Mouse (Mus musculus): ENCODE measurements around the gene H6pd.

H6pd gene

DNA sequence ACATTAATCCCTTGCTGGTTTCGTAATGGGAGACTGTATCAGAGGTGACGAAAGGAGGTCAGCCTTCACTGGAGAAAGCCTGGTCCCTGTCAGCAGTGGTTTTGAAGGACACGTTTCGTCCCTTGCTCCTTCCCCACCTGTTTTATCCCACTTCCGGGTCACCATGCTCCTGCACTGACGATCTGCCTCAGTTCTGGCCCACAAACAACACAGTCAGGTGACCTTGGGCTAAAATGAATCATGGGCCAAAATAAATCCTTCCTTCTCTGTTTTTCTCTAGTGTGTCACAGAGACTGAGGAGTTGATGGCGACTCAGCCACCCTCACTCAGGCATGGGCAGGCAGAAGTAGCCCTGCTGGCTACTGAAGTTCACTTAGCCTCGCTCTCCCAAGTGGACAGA, 33.5 kb downstream of the H6pd start:
- no peak for DNase-seq (ENCODE audit: low spot score in 2 of 2)

DNA sequence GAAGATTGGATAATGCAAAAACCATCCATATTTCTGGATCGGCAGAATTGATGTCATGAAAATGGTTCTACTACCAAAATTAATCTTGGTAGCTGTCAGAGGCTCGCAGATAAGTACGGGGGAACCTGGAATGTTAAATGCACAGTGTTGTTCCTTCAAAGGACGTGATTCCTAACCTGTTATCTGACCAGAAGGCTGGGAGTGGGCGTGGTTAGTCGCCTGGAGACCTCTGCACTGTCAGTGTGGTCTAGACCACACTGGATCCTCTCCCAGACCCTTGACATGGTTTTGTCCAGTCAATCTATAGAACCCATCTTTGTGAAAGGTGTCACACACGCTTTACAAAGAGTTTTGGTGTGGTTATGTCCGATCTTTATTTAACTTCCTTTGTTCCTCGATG, 37.4 kb downstream of the H6pd start:
- no peak for DNase-seq (ENCODE audit: low spot score in 2 of 2)

DNA sequence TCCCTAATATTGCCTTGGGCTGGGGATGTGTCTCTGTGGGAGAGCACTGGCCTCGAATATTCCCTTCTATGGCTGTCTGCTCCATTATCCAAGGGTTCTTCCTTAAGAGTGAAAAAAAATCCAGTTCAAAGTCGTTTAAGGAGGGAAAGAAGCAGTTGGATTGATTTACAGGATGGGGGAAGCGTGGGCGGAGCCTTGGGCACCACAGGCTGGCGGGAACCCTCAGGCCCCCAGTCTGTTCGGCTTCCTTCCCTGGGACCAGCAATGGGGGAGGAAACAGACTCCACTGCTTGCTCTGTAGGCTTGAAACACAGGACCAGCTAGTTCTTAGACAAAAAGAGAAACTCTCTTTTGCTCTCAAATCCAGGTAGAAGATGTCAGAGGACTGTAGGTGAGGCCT, 40.3 kb downstream of the H6pd start:
- DNase-seq (ENCODE audit: low spot score in 2 of 2): no peak

- no peak for DNase-seq (ENCODE audit: low spot score in 2 of 2)
Observed at GRCm38 (mm10) chr4:149966963-149967362, 41.9 kb downstream of the H6pd start.

DNA sequence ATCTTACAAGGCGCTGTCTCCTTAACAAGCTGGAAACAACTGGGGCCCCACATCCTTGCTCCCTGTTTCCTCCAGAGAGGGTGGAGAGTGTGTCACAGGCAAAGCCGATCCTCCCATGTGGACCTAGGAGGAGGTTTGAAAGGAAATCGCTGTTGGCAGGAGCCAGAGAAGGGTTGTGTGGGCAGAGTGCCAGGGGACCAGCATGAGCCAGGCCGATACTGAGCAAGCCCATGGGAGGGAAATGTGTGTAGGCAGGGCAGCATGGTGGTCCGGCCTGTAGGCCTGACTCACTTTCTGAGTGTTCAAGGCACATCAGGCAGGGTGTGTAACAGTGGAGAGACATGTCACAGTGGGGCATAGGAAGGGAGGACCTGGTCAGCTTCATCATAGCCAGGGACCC, 42.6 kb downstream of the H6pd start:
- no peak for DNase-seq (ENCODE audit: low spot score in 2 of 2)

GRCm38 (mm10) chr4:149965672-149966071, 43.2 kb downstream of the H6pd start:
- no peak for DNase-seq (ENCODE audit: low spot score in 2 of 2)

DNA sequence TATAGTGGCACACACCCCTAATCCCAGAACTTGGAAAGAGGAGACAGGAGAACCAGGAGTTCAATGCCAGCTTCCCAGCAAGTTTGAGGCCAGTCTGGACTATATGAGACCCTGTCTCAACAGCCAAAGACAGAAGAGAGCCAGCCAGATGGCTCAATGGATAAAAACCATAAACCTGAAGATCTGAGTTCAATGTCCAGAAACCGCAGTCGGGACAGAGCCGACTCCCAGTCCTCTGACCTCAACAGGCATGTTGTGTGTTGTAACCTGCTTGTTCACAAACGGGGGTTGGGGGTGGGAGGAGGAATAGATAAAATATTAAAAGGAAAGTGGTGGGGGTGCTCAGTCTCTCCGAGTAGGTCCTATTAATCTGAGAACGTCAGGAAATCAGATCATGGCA, 43.6 kb downstream of the H6pd start:
- DNase-seq (ENCODE audit: low spot score in 2 of 2): no peak

DNA sequence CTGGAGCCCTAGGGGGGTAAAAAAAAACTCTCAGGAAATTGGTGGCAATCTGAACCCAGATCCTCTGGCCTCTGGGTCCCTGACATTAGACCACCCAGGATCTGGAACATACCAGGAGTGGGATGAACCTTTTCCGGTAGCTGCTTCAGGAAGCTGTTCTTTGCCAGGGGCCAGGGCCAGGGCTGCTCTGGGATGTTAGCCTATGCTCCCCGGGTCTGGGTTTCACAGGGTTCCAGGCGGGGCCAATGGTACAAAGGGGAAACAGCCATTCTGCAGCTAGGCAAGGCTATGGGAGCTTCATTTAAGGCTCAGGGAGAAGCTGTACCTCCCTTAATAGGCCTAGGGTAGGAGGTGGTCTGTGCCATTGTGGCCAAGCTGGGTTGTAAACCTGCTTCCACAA, 44.1 kb downstream of the H6pd start:
- DNase-seq (ENCODE audit: low spot score in 2 of 2): no peak

DNA sequence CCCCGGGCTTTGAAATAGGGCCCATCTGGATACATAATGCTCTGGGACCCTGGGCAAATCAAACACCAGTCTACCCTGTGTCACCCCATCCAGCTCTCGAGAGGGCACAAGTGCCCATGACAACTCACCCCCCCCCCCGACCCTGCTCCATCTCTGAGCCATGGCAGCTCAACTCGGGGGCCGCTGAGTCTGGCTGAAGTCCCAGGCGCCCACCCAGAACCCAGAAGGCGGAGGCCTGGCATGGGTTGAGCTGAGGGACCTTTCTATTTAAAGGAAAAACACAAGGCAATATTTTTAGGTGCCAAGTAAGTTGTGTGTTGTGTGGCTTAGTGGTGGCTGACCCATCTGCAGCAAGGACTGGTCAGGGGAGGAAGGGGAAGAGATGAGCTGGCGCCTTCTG, 44.5 kb downstream of the H6pd start:
- no peak for DNase-seq (ENCODE audit: low spot score in 2 of 2)

- DNase-seq (ENCODE audit: low spot score in 2 of 2): no peak
Observed at GRCm38 (mm10) chr4:149960391-149960790, 48.4 kb downstream of the H6pd start.

DNA sequence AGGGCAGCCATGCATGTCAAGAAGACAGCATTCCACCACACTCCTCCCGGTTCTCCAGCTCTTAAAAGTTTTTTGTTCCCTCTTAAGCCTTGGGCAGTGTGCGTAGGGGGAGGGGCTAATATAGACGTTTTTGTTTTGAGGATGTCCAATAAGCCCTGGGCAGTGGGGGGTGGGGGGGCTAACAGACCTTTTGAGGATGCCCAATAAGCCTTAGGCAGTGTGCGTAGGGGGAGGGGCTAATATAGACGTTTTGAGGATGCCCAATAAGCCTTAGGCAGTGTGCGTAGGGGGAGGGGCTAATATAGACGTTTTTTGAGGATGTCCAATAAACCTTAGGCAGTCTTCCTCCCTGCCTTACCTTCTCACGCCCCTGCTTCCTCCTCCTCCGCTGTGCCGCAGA, 49.0 kb downstream of the H6pd start:
- DNase-seq (ENCODE audit: low spot score in 2 of 2): no peak

DNA sequence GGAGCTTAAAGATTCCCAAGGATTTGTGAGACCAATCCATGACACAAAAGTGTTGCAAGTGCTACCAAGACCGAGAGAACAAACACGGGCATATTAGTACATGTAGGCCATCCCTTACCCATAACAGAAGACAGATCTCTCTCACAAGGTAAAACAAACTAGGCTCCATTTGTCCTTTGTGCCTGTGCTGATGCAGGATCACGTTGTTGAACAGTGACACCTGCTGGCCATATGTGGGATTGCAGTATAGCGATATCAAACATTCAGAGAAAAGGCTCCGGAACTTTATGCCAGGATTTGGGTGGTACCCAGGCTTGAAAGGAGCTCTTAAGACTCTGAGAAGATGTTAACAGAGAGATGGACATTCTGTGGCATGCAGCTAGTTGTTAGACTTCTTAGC, 50.3 kb downstream of the H6pd start:
- peak in 1 of 2 experiments; percentile 86 for DNase-seq (ENCODE audit: low spot score in 2 of 2)

DNA sequence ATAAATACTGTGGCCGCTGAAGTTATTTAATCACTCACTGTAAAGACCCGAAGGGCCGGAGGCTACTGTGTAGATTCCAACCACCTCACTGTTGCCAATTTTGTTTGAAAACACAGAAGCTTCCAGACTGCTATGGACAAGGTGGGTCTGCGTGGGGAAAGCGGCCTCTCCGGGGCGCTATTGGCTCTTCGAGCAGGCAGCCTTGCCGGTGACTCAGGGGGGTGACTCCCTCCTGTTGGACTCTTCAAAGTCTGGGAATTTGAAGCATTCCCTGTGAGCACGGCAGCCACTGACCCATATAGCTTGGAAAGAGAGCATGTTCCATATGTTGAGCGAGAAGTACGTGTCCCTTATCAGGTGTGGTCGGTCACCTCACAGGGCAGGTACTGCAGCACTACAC, 52.8 kb downstream of the H6pd start:
- DNase-seq (ENCODE audit: low spot score in 2 of 2): no peak

- DNase-seq (ENCODE audit: low spot score in 2 of 2): no peak
Observed at GRCm38 (mm10) chr4:149955631-149956030, 53.2 kb downstream of the H6pd start.

- DNase-seq (ENCODE audit: low spot score in 2 of 2): peak; percentile 92 to 94
Observed at GRCm38 (mm10) chr4:149954893-149955439, 53.9 kb downstream of the H6pd start, which contains the start of gene Spsb1. TSS of gene Spsb1 (minus strand) at chr4:149955043.

DNA sequence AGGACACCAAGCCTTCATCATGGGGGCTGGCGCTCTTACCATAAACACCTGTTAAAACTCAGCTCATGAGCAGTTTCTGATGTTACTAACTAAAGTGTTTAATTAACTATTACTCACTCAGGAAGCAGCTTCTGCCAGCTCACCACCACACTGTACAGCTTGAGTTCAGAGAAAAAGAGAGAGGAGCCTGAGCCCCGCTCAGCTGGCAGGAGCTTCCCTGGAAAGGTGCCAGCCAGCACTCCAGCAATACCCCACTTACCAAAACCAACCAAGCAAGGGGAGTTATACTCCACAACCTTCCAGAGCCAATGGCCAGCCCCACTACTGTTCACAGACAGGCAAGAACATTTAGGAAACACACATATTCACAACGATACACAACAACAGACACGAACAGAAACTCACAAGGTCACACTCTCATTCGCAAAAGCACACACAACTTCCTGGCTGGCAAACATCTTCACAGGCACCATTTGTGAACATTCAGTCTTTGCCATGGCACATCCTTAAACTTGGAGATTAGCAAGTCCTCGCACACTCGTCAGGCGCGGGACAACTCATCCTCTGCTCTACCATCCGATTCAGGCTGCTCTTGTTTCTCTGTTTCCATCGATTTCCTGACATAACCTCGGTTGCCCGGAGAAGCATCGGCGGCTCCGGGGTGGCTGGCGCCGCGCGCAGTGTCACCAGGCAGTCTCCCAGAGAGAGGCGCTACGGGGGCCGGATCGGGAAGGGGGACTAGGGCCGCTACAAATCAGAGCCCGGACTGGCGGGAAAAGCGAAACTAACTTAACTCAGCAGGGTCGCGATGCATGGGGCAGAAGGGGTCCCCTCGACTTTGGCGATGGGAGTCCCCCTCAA, 55.0 kb downstream of the H6pd start:
- no peak for DNase-seq (ENCODE audit: low spot score in 2 of 2)

DNA sequence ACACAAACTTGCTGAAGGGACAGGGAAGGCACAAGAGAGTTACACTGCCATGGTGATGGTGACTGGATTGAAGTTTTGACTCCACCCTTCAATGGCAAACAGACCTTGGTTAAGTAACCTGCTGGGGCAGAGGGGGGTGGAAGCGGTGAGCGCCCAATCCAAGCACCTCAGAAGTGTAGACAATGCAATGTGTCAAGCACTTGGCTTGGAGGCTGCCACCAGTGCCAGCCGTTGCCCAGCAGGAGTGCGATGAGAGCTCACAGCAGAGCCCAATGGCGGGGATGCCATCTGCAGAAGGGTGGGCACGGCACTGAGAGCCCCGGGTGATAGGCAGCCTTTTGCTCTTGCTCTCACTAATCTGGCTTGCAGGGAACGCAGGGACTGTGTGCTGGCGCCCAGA, 56.6 kb downstream of the H6pd start:
- no peak for DNase-seq (ENCODE audit: low spot score in 2 of 2)

DNA sequence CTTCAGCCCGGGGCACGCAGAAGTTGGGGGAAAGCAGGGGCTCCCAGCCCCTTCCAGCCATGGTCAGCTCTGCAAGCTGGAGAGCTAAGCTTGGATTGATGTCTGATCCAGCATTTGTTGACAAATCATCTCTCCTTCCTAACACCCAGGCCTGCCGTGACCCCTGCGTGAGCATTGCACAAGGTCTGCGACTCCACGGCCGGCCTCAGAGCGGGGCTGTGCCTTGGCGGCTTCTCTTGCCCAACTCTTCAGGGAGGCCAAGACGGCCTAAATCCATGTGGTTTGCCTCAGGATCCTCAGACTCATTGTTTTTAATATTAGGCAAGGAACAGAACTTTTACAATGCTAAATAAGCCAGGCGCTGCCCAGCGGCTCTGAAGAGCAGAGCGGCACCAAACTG, 57.6 kb downstream of the H6pd start:
- no peak for DNase-seq (ENCODE audit: low spot score in 2 of 2)

GRCm38 (mm10) chr4:149949691-149950090, 59.1 kb downstream of the H6pd start:
- no peak for DNase-seq (ENCODE audit: low spot score in 2 of 2)

DNA sequence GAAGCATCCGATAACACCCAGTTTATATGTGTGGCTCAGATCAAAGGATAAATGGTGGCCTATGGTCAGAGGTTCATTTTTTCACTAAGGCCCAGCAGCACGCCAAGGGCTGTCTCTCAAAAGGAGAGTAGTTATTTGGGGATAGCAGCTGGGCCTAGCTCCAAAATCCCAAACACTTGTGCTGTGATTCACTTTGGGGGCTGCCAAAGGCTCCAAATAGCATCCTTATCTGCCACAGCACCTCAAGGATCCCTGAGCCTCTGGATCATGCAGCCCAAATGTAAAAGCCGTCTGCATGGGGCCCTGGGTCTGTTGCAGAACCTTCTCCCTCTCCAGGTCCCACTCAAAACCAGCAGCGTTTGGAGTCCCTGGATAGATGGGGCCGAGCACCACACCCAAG, 60.7 kb downstream of the H6pd start:
- DNase-seq (ENCODE audit: low spot score in 2 of 2): no peak

DNA sequence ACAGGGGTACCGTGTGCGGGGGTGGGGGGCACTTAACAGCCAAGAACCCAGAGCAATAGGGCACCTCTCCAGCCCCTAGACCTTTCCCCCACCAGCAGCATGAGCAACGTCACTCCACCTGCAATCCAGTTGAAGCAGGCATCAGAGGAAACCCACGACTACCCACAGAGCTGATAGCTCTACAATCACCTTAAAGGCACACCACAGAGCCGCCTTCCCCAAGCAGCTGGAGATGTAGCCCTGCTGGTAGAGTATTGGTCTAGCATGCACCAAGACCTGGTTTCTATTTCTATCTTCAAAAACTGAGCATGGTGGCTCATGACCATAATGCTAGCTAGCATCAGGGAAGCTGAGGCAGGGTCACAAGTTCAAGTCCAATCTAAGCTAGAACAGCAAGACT, 61.4 kb downstream of the H6pd start:
- DNase-seq (ENCODE audit: low spot score in 2 of 2): no peak

DNA sequence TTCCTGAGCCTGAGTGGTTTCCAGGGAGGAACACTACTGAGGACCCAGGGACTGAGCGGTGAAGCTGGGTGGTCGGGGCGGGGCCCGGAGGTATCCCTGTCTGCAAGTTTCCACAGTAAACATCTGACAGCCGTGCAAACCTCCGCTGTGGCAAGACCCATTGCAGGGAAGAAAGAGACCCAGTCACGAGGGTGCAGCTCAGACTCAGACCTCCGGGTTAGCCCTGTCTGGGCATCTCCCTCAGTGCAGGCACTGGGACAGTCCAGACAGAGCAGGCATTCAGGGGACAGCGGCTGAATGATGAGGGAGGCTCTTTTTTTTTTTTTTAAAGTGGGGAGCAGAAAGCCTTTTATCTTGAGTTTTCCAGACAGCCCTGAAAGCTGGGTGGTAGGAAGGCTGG, 63.6 kb downstream of the H6pd start:
- no peak for DNase-seq (ENCODE audit: low spot score in 2 of 2)

- DNase-seq (ENCODE audit: low spot score in 2 of 2): no peak
Observed at GRCm38 (mm10) chr4:149944214-149944613, 64.6 kb downstream of the H6pd start.
